Mouse (Mus musculus) forebrain, embryonic 13.5 days (tissue): ENCODE data around the gene Nwd1. TPM values are rescaled to one million over a fixed set of nuclear protein-coding genes. Genes with fewer than 3 reads are reported as not detected.

Source experiments
- ATAC-seq: fragments of 200-750 bp; cut with Nextera tagmentation; 2 replicates; pipeline ENCODE4 v1.8.0; 2017
- H3K27ac ChIP-seq: fragments of 300-500 bp; sonication (generic); 2 replicates; pipeline ENCODE4 v1.5.1; 2015; ENCODE audit warnings: inconsistent platforms, mild to moderate bottlenecking, moderate library complexity
- H3K27me3 ChIP-seq: fragments of 300-500 bp; sonication (generic); 2 replicates; pipeline ENCODE4 v1.6.1; 2015; ENCODE audit warnings: mild to moderate bottlenecking, inconsistent platforms
- H3K36me3 ChIP-seq: fragments of 300-500 bp; sonication (generic); 2 replicates; pipeline ENCODE4 v1.6.1; 2015; ENCODE audit warnings: mild to moderate bottlenecking, inconsistent platforms; ENCODE audit not compliant: poor library complexity, severe bottlenecking
- H3K4me1 ChIP-seq: fragments of 300-500 bp; sonication (generic); 2 replicates; pipeline ENCODE4 v1.6.1; 2015; ENCODE audit warnings: inconsistent platforms
- H3K4me2 ChIP-seq: fragments of 300-500 bp; sonication (generic); 2 replicates; pipeline ENCODE4 v1.6.1; 2015; ENCODE audit warnings: inconsistent platforms, mild to moderate bottlenecking, moderate library complexity
- H3K4me3 ChIP-seq: fragments of 300-500 bp; sonication (generic); 2 replicates; pipeline ENCODE4 v1.5.1; 2015; ENCODE audit warnings: mild to moderate bottlenecking, inconsistent platforms
- H3K9ac ChIP-seq: fragments of 300-500 bp; sonication (generic); 2 replicates; pipeline ENCODE4 v1.6.1; 2015; ENCODE audit warnings: mild to moderate bottlenecking, inconsistent platforms
- H3K9me3 ChIP-seq: fragments of 300-500 bp; sonication (generic); replicated peaks from 2 replicates; pipeline ENCODE4 v1.6.1; 2016; ENCODE audit warnings: inconsistent platforms
- WGBS: fragments of 180-500 bp; shearing (Covaris S2); methylation state at CpG from one replicate; pipeline ENCODE4 v1.1.7; 2015; 5-methylcytosine and 5-hydroxymethylcytosine counted together
- microRNA-seq: library from miRNA; unstranded; fragments of <30 nt; microRNA quantifications from one replicate; pipeline ENCODE4, GENCODE M21; 2016
- polyA plus RNA-seq: library from polyadenylated mRNA; unstranded; fragments of >200 nt; fragmentation: Nextera tagmentation; extraction: Ambion mirVana; gene quantifications from 2 replicates; pipeline ENCODE4 v1.2.1, GENCODE M21; 2015

The Nwd1 gene
- polyA plus RNA-seq, 1 experiment from 2014 or later = 0.97 TPM

GRCm38 (mm10) chr8:72756771-72757390 lies 110.4 kb downstream of the Nwd1 start:
- no peak overlapping the region for H3K27ac ChIP-seq
- no peak overlapping the region for H3K4me3 ChIP-seq
- H3K9me3 ChIP-seq = no peaks in the 10 kb centered on the region
- no peaks in the 10 kb centered on the region for H3K27me3 ChIP-seq
- no peak overlapping the region for H3K4me2 ChIP-seq
- no peak overlapping the region for H3K9ac ChIP-seq
- H3K36me3 ChIP-seq = peaks cover 71% of the 10 kb centered on the region
- no peak for ATAC-seq
- H3K4me1 ChIP-seq = no peaks in the 10 kb centered on the region
- 97% methylated on average over 35 of the region's 35 CpGs for WGBS

- H3K9ac ChIP-seq = no peak overlapping the region
- no peaks in the 10 kb centered on the region for H3K4me1 ChIP-seq
- no peak overlapping the region for H3K27ac ChIP-seq
- whole genome bisulfite sequencing = 94% methylated on average over 15 of the region's 15 CpGs
- no peaks in the 10 kb centered on the region for H3K27me3 ChIP-seq
- H3K4me3 ChIP-seq = no peak overlapping the region
- no peak for ATAC-seq
- no peak overlapping the region for H3K4me2 ChIP-seq
- no peaks in the 10 kb centered on the region for H3K9me3 ChIP-seq
- H3K36me3 ChIP-seq = peaks cover 63% of the 10 kb centered on the region
Measured at GRCm38 (mm10) chr8:72757426-72758195, 111.1 kb downstream of the Nwd1 start.

- H3K27ac ChIP-seq = no peak overlapping the region
- ATAC-seq = no peak
- no peaks in the 10 kb centered on the region for H3K9me3 ChIP-seq
- no peak overlapping the region for H3K4me3 ChIP-seq
- peaks cover 56% of the 10 kb centered on the region for H3K36me3 ChIP-seq
- H3K4me1 ChIP-seq = no peaks in the 10 kb centered on the region
- no peak overlapping the region for H3K9ac ChIP-seq
- no peak overlapping the region for H3K4me2 ChIP-seq
- H3K27me3 ChIP-seq = no peaks in the 10 kb centered on the region
Measured at GRCm38 (mm10) chr8:72758310-72758709, 111.8 kb downstream of the Nwd1 start.

DNA sequence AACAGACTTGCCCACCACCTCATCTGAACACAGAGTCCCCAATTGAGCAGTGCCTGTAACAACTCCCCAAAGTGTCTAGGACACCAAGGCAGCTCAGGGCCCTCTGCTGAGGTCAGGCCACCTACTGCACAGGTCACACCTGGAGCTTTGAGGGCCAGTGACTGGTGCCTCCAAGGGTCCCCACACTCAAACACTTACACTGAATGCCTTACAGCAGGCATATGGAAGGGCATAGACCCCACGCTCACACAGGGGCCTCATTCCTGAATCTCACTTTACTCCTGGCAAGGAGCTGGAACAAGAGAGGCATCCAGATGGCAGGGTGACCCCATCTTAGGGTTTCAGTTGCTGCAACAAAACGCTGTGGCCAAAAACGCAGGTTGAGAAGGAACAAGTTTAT lies 113.7 kb downstream of the Nwd1 start:
- Histone ChIP-seq H3K9me3 (no peaks in the 10 kb centered on the region), H3K9ac (no peak overlapping the region), H3K36me3 (peaks cover 42% of the 10 kb centered on the region), H3K4me3 (no peak overlapping the region), H3K4me2 (no peak overlapping the region), H3K27ac (no peak overlapping the region), H3K4me1 (no peaks in the 10 kb centered on the region), H3K27me3 (no peaks in the 10 kb centered on the region)
- no peak for ATAC-seq
- 86% methylated on average over 3 of the region's 3 CpGs for WGBS

DNA sequence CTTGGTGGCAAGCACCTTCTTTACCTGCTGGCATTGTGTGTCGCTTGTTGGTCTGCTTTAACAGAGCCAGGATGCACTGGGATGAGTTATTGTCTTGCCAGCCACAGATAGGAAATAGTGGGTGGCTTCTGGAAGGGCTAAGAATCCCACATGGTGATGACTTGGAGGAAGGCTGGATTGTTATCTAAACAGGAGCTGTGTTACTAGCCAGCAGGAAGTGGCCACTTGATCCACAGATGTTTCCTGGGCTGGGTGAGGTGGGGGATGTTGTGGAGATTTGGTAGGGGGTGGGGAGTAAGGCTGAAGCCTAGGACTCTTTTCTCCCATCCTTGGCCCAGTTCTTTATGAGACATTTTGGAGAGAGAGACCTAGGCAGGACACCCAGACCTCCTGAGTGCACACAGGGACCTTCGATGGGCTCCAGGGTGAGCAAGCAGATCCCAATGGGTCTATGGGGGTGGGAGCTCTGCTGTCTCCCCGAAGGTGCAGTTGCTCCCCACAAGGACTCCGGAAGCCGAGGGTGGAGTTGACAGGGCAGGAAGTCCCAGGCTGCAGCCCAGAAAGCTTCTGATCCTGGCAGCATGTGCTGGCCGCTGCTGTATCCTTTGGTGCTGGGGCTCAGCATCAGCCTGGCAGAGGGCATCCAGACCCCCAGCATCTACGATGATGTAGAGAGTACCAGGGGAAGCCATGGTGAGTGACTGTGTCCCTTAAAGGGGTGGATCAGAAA lies 115.0 kb downstream of the Nwd1 start, which contains the start of gene F2rl3:
Gene F2rl3, plus strand, starts transcription at position 559 of the 730 bp plus-strand sequence.
- Histone ChIP-seq H3K27me3 (no peaks in the 10 kb centered on the region), H3K9me3 (no peaks in the 10 kb centered on the region), H3K4me3 (no peak within 1 kb of the TSS), H3K4me1 (no peaks in the 10 kb centered on the region), H3K36me3 (peaks cover 29% of the 10 kb centered on the region), H3K9ac (no peak within 1 kb of the TSS), H3K27ac (no peak within 1 kb of the TSS), H3K4me2 (no peak within 1 kb of the TSS)
- WGBS = 87% methylated on average over 7 of the region's 7 CpGs
- ATAC-seq = no peak

DNA sequence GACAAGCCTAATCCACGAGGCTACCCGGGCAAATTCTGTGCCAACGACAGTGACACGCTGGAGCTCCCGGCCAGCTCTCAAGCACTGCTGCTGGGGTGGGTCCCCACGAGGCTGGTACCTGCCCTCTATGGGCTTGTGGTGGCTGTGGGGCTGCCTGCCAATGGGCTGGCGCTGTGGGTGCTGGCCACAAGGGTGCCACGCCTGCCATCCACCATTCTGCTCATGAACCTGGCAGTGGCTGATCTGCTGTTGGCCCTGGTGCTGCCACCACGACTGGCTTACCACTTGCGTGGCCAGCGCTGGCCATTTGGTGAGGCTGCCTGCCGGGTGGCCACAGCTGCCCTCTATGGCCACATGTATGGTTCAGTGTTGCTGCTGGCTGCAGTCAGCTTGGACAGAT lies 115.8 kb downstream of the Nwd1 start:
- Histone ChIP-seq H3K27ac (no peak overlapping the region), H3K9ac (no peak overlapping the region), H3K4me1 (0 out of 2 replicates have a peak, but pooled peaks cover 4% of the 10 kb centered on the region), H3K27me3 (no peaks in the 10 kb centered on the region), H3K4me2 (no peak overlapping the region), H3K9me3 (no peaks in the 10 kb centered on the region), H3K36me3 (peaks cover 21% of the 10 kb centered on the region), H3K4me3 (no peak overlapping the region)
- 92% methylated on average over 12 of the region's 12 CpGs for WGBS
- ATAC-seq = no peak

DNA sequence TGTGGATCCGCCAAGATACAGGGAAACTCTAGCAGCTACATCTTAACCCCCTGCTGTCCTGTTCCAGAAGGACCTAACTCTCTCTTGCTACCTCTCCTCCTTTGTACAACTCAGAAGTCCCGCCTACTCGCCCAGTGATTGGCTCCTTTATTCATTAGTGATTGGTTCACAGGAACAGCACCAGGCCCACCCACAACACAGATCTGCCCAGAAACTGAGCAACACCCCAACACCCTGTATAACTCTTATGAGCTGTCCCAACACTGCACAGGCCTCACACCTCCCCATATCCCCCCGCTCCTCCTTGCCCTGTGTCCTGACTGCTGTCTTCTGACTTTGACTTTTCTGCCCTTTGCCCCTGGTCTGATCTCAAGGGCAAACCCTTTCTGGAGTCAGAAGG lies 119.2 kb downstream of the Nwd1 start:
- ATAC-seq = no peak
- Histone ChIP-seq H3K27me3 (no peaks in the 10 kb centered on the region), H3K4me2 (no peak overlapping the region), H3K9ac (no peak overlapping the region), H3K4me3 (no peak overlapping the region), H3K27ac (no peak overlapping the region), H3K9me3 (no peaks in the 10 kb centered on the region), H3K4me1 (0 out of 2 replicates have a peak, but pooled peaks cover 4% of the 10 kb centered on the region), H3K36me3 (no peaks in the 10 kb centered on the region)
- WGBS = 55% methylated on average over 4 of the region's 4 CpGs

DNA sequence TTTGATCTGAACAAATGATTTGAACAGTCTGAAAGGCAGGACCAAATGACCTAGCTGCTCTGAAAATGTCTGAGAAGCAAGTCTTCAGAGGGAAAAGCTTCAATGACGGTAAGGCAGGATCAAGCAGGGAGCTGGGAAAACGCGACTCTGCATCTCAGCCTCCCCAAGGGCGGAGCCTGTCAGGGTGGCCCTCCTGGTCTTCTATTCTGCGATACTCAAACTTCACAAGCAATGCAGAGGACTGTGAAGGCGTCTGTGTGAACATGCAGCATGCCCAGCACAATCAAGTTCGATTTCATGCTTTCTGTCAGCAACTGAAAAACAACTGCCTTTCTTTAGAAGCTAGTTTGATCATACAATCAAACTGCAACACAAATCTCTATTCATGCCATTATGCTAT lies 120.3 kb downstream of the Nwd1 start:
- Histone ChIP-seq H3K36me3 (no peaks in the 10 kb centered on the region), H3K9ac (no peak overlapping the region), H3K9me3 (no peaks in the 10 kb centered on the region), H3K4me1 (0 out of 2 replicates have a peak, but pooled peaks cover 4% of the 10 kb centered on the region), H3K27me3 (no peaks in the 10 kb centered on the region), H3K4me2 (no peak overlapping the region), H3K27ac (no peak overlapping the region), H3K4me3 (no peak overlapping the region)
- no peak for ATAC-seq
- 38% methylated on average over 7 of the region's 7 CpGs for WGBS

Small RNAs within 50 kb of the gene (microRNA-seq; reads per million reads assigned to microRNA genes)
- not detected for gene Gm26237

Other genes with a start within 250 kb of the Nwd1 start
- gene Eps15l1, start 225.3 kb upstream of the Nwd1 start, polyA plus RNA-seq = 61.4 and 69.0 TPM in 2 replicates
- 0.87 and 0.99 TPM in 2 replicates for gene Calr3, start 202.8 kb upstream of the Nwd1 start, polyA plus RNA-seq
- 19.1 and 19.5 TPM in 2 replicates for gene 1700030K09Rik, start 202.8 kb upstream of the Nwd1 start, polyA plus RNA-seq
- 48.4 and 55.7 TPM in 2 replicates for gene Cherp, start 171.5 kb upstream of the Nwd1 start, polyA plus RNA-seq
- gene Slc35e1, start 154.1 kb upstream of the Nwd1 start, polyA plus RNA-seq = 6.4 and 8.8 TPM in 2 replicates
- 15.5 and 19.4 TPM in 2 replicates for gene Med26, start 98.4 kb upstream of the Nwd1 start, polyA plus RNA-seq
- gene Smim7, start 75.6 kb upstream of the Nwd1 start, polyA plus RNA-seq = 123 and 126 TPM in 2 replicates
- 13.3 and 13.5 TPM in 2 replicates for gene Tmem38a, start 74.7 kb upstream of the Nwd1 start, polyA plus RNA-seq
- gene Sin3b, start 76.6 kb downstream of the Nwd1 start, polyA plus RNA-seq = 185 and 197 TPM in 2 replicates
- 0.57 and 0.87 TPM in 2 replicates for gene F2rl3, start 115.2 kb downstream of the Nwd1 start, polyA plus RNA-seq